Mouse (Mus musculus): ENCODE results near the gene Wdr35.
A peak's percentile ranks its signal among the peaks of the same experiment; 100 is the strongest.

Gene Wdr35

GRCm38 (mm10) chr12:9052075-9052829 is 78.6 kb downstream of the Wdr35 start:
- DNase-seq (ENCODE audit: low spot score): peak; percentile 53

- DNase-seq (ENCODE audit: low spot score): no peak
These were observed 79.7 kb downstream of the Wdr35 start for GRCm38 (mm10) chr12:9053345-9053744.

GRCm38 (mm10) chr12:9054012-9054411 is 80.3 kb downstream of the Wdr35 start:
- no peak for DNase-seq (ENCODE audit: low spot score)

GRCm38 (mm10) chr12:9055269-9055668 is 81.6 kb downstream of the Wdr35 start:
- no peak for DNase-seq (ENCODE audit: low spot score)

- no peak for DNase-seq (ENCODE audit: low spot score)
These were observed 85.8 kb downstream of the Wdr35 start for GRCm38 (mm10) chr12:9059502-9059901.

- DNase-seq (ENCODE audit: low spot score): no peak
These were observed 86.3 kb downstream of the Wdr35 start for GRCm38 (mm10) chr12:9059965-9060364.

GRCm38 (mm10) chr12:9063611-9064010 is 89.9 kb downstream of the Wdr35 start:
- DNase-seq (ENCODE audit: low spot score): no peak

- no peak for DNase-seq (ENCODE audit: low spot score)
These were observed 97.4 kb downstream of the Wdr35 start for GRCm38 (mm10) chr12:9071058-9071457.

GRCm38 (mm10) chr12:9071493-9071892 is 97.8 kb downstream of the Wdr35 start:
- DNase-seq (ENCODE audit: low spot score): no peak

- no peak for DNase-seq (ENCODE audit: low spot score)
These were observed 103.9 kb downstream of the Wdr35 start for GRCm38 (mm10) chr12:9077554-9078125.

Data from urinary bladder, postnatal 10 days (tissue).